Mouse (Mus musculus): Measurements from ENCODE around the gene Elof1.

- TF ChIP-seq CTCF (IDR thresholded peaks at IDR 0.05; ENCODE audit: low read depth), result no peak
- no peak for TF ChIP-seq EP300 (IDR thresholded peaks at IDR 0.05; ENCODE audit: low read depth)
Measured at GRCm38 (mm10) chr9:22144304-22144965, 27.5 kb upstream of the Elof1 start.
